Mouse (Mus musculus): ENCODE measurements around the gene Fgd2.
"Not testable (repeated sequence)": the region's sequence is repeated elsewhere in the genome, so short reads cannot be mapped to it uniquely, and the experiment has no call there.

DNA sequence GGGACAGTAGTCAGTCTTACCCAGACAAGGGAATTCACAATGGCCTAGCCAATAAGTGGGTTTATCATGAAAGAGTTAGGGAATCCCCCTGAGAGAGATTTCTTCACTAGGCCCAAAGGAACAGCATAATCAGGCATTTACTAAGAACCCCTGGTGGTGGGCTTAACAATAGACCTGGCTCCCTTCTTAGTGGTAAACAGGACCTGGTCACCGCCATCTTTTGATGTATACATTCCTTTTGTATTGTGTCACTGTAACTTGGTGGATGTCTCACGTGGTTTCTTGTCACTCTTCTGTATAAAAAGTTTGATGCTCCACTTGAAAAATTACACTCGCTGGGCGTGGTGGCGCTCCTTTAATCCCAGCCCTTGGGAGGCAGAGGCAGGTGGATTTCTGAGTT, 9.7 kb upstream of the Fgd2 start:
- TF ChIP-seq CTCF, EP300 (IDR thresholded peaks at IDR 0.05; ENCODE audit: low read depth): not testable (repeated sequence)

Data from liver, postnatal 0 days (tissue).